Mouse (Mus musculus): ENCODE results near the gene Baz2b. TPM values are rescaled to one million over a fixed set of nuclear protein-coding genes. Genes with fewer than 3 reads are reported as not detected.

Gene Baz2b
- total RNA-seq, 1 experiment from 2014 or later = 125 TPM

- ATAC-seq (replicated peaks; ENCODE audit: insufficient number of reproducible peaks, low FRiP score, low TSS enrichment, poor library complexity, severe bottlenecking) = no peak
Observed at GRCm38 (mm10) chr2:59951127-59951526, 258.5 kb downstream of the Baz2b start.

- no peak for ATAC-seq (replicated peaks; ENCODE audit: insufficient number of reproducible peaks, low FRiP score, low TSS enrichment, poor library complexity, severe bottlenecking)
Observed at GRCm38 (mm10) chr2:59936296-59936695, 273.3 kb downstream of the Baz2b start.

DNA sequence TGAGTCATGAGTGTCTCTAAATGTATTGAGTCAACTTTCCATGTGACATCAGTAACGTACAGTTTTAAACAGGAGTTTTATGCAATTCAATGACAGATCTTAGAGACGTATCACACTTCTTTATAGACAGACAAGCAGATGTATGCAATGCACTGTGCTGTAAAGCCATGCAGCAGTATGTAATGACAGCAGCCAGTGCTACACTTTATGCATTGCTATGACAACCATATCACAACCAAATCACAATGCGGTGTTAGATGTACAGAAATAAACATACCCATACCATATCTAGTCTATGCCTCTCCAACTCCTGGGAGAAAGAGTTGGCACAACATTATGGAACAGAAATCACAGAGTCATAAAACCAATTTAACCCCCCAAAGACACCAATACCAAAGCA, 276.5 kb downstream of the Baz2b start:
- ATAC-seq (replicated peaks; ENCODE audit: insufficient number of reproducible peaks, low FRiP score, low TSS enrichment, poor library complexity, severe bottlenecking) = no peak

DNA sequence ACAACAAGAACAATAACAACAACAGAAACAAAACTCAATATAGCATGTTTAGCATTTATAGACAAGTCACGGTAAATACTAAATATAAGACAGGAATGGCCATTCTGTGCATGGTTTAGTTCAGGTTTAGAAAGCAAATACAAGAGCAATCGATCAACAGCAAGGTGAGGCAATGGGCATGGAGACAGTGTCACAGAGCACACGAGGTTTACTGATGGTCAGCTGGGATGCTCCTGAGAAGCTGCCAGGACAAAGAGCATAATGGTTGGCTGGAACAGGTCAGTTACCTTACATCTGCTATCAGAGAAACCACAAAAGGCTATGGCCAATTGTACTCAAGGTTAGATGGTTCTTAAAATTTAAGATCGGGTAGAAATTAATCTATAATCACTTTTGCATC, 277.4 kb downstream of the Baz2b start:
- no peak for ATAC-seq (replicated peaks; ENCODE audit: insufficient number of reproducible peaks, low FRiP score, low TSS enrichment, poor library complexity, severe bottlenecking)

- no peak for ATAC-seq (replicated peaks; ENCODE audit: insufficient number of reproducible peaks, low FRiP score, low TSS enrichment, poor library complexity, severe bottlenecking)
Observed at GRCm38 (mm10) chr2:59913610-59914009, 296.0 kb downstream of the Baz2b start.

DNA sequence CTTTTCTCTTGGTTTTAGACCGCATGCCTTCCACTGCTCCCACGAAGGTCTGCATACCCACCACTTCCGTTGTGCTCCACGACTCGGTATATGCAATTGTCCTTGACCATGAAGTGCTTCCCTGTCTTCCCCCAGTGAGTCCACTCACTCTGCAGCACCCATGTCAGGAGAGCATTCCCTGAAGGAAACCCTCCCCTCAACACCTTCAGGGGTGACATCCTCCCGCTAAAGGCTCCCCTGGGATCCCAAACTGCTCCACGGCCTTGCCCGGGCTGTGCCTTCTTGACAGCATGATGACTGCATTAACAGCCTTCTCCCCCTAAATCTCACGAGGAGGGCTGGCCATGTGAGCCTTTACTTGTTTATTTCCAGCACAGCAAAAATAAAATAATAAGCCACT, 301.6 kb downstream of the Baz2b start:
- no peak for ATAC-seq (replicated peaks; ENCODE audit: insufficient number of reproducible peaks, low FRiP score, low TSS enrichment, poor library complexity, severe bottlenecking)

GRCm38 (mm10) chr2:59904007-59904406, 305.6 kb downstream of the Baz2b start:
- ATAC-seq (replicated peaks; ENCODE audit: insufficient number of reproducible peaks, low FRiP score, low TSS enrichment, poor library complexity, severe bottlenecking) = no peak

GRCm38 (mm10) chr2:59898666-59899065, 311.0 kb downstream of the Baz2b start:
- no peak for ATAC-seq (replicated peaks; ENCODE audit: insufficient number of reproducible peaks, low FRiP score, low TSS enrichment, poor library complexity, severe bottlenecking)

- no peak for ATAC-seq (replicated peaks; ENCODE audit: insufficient number of reproducible peaks, low FRiP score, low TSS enrichment, poor library complexity, severe bottlenecking)
Observed at GRCm38 (mm10) chr2:59898105-59898504, 311.5 kb downstream of the Baz2b start.

DNA sequence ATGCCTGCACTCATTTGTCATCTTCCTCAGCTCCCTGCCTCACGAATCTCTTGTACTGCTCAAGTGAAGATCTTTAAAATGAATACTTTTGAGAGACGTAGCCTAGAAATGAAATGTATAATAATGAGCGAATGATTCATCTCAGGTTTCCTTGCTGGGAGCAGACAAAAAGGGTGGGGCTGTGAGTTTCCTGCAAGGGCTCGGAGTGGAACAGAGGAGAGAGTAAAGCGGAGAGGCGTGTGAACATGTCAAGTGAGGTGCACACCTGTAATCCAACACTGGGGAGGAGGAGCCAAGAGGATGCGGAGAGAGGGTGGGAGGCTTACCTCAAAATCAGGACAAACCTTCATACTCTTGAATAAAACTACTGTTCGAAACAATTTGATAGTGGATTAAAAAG, 312.8 kb downstream of the Baz2b start:
- ATAC-seq (replicated peaks; ENCODE audit: insufficient number of reproducible peaks, low FRiP score, low TSS enrichment, poor library complexity, severe bottlenecking) = no peak

DNA sequence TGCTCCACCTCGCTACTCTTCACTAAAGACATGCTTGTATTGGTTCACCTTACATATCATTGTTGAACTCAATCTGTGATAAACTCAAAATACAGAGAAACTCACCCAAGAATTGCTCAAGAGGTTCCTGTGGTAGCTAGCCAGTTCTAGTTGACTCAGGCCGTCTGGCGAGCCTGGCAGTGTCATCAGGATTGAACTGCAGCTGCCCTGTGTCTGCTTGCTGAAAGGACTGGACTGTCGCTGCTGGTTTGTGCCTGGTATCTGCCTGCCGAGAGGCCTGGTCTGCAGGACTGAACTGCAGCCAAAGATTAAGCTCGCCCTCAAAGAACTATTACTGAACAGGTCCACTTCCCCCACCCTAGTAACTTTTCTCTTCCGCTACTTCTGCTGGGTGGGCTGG, 313.2 kb downstream of the Baz2b start:
- ATAC-seq (replicated peaks; ENCODE audit: insufficient number of reproducible peaks, low FRiP score, low TSS enrichment, poor library complexity, severe bottlenecking) = no peak

- peak; percentile 69 for ATAC-seq (replicated peaks; ENCODE audit: insufficient number of reproducible peaks, low FRiP score, low TSS enrichment, poor library complexity, severe bottlenecking)
Observed at GRCm38 (mm10) chr2:59889699-59890098, 319.9 kb downstream of the Baz2b start.

DNA sequence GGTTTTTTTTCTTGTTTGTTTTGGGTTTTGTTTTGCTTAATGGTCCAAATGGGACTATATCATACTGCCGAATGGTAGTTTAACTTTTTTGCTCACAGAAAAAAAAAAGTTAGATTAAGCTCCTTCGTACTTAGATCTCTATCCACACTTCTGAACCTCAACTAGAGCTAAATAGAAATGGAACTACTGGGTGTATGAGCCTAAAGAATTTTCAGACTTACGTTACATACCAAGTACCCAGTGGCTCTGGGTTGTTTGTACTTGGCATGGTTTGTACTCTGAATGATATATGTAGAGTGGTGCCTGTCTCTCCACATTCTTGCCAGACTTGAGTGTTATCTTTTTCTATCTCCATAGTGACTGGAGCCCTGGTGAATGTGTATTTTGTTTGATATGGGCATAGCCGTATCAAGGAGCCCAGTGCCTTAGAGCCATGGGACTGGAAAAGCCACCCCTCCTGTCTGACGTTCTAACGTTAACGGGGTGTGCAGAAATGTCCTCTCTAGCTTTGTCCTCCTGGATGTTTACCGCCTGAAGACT, 326.8 kb downstream of the Baz2b start:
- no peak for ATAC-seq (replicated peaks; ENCODE audit: insufficient number of reproducible peaks, low FRiP score, low TSS enrichment, poor library complexity, severe bottlenecking)

GRCm38 (mm10) chr2:59881831-59882741, 327.6 kb downstream of the Baz2b start, which contains the start of gene Wdsub1:
Gene Wdsub1 (minus strand): TSS chr2:59882591.
- peak; percentile 87 for ATAC-seq (replicated peaks; ENCODE audit: insufficient number of reproducible peaks, low FRiP score, low TSS enrichment, poor library complexity, severe bottlenecking)

DNA sequence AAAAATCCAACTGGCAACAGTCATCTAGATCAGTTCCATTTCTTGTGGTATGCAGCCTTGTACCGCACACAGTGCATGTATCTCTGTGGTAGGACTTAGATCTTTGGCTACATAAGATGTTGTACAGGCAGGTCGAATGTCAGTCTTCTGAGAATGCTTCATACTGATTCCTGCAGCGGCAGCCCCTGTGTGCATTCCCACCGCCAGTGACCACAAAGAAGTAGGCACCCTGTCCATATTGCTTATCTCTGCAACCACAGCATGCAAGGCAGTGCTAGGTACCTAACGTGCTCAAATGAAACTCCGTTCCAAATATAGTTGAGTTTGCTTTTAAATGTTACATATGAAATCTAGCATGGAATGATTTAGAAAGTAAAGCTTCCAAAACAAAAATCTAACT, 328.2 kb downstream of the Baz2b start:
- no peak for ATAC-seq (replicated peaks; ENCODE audit: insufficient number of reproducible peaks, low FRiP score, low TSS enrichment, poor library complexity, severe bottlenecking)

- ATAC-seq (replicated peaks; ENCODE audit: insufficient number of reproducible peaks, low FRiP score, low TSS enrichment, poor library complexity, severe bottlenecking) = no peak
Observed at GRCm38 (mm10) chr2:59878221-59878620, 331.4 kb downstream of the Baz2b start.

GRCm38 (mm10) chr2:59877335-59877734, 332.3 kb downstream of the Baz2b start:
- ATAC-seq (replicated peaks; ENCODE audit: insufficient number of reproducible peaks, low FRiP score, low TSS enrichment, poor library complexity, severe bottlenecking) = no peak

GRCm38 (mm10) chr2:59876482-59876881, 333.2 kb downstream of the Baz2b start:
- ATAC-seq (replicated peaks; ENCODE audit: insufficient number of reproducible peaks, low FRiP score, low TSS enrichment, poor library complexity, severe bottlenecking) = no peak

DNA sequence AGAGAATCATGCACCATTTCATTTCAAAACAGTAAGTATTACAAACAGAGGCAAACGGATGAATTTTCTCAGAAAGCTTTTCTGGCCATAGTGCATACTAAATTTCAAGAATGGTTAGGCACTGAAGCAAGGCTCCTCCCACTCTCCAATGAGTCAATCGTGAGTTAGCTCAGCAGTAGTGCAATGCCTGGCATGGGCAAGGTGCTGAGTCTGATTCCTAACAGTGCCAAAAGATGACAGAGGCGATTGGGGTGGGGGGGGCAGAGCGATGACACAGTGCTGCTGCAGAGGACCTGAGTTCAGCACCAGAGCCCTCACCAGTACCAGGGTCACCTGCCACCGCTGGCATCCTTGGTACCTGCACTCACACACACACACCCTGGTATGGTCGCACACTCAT, 339.1 kb downstream of the Baz2b start:
- ATAC-seq (replicated peaks; ENCODE audit: insufficient number of reproducible peaks, low FRiP score, low TSS enrichment, poor library complexity, severe bottlenecking) = no peak

GRCm38 (mm10) chr2:59862618-59863017, 347.0 kb downstream of the Baz2b start:
- no peak for ATAC-seq (replicated peaks; ENCODE audit: insufficient number of reproducible peaks, low FRiP score, low TSS enrichment, poor library complexity, severe bottlenecking)
